Mouse (Mus musculus) G1E (cell line): ENCODE data around the gene Col26a1.

Source experiments
- CTCF ChIP-seq: IDR thresholded peaks from 2 replicates; pipeline ENCODE4 v1.5.1; 2012; ENCODE audit warnings: low read depth, low read length, inconsistent platforms, mixed read lengths
- GATA1 ChIP-seq: IDR thresholded peaks from 2 replicates; pipeline ENCODE4 v1.6.1; 2012; ENCODE audit warnings: borderline replicate concordance, low read length, inconsistent platforms, mixed read lengths
- TAL1 ChIP-seq: conservative IDR thresholded peaks from 2 replicates; pipeline ENCODE4 v1.6.1; 2012; ENCODE audit warnings: low read depth, low read length, inconsistent platforms, mixed read lengths

DNA sequence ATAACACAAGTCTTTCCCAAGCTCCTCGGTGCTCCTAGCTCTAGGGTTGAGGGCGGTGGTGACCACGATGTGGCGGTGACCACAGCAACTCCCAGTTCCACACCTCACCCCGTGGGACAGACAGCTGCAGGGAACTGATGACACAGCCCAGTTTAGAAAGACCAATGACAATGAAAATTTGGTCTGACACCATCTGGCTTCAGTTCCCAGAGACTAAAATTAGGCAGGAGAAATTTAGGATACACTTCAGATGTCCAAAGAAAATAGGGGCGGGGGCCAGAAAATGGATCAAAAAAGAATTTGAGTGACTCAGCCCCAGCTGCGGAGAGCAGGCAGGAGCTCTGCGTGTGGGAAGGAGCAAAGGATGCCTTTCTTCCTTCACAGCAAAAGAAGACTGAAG lies 98.5 kb downstream of the Col26a1 start:
- no peak for TF ChIP-seq GATA1
- TF ChIP-seq CTCF, result no peak
- no peak for TF ChIP-seq TAL1
